Mouse (Mus musculus): ENCODE data around the gene Dcun1d2.
A peak's percentile ranks its signal among the peaks of the same experiment; 100 is the strongest.

The Dcun1d2 gene

GRCm38 (mm10) chr8:13287692-13288623, at the start of gene Dcun1d2, which contains the start of gene Tmco3:
TSS of gene Dcun1d2 (minus strand) at chr8:13288131.
TSS of gene Tmco3 (plus strand) at chr8:13288190.
- peak; percentile 96 for DNase-seq

DNA sequence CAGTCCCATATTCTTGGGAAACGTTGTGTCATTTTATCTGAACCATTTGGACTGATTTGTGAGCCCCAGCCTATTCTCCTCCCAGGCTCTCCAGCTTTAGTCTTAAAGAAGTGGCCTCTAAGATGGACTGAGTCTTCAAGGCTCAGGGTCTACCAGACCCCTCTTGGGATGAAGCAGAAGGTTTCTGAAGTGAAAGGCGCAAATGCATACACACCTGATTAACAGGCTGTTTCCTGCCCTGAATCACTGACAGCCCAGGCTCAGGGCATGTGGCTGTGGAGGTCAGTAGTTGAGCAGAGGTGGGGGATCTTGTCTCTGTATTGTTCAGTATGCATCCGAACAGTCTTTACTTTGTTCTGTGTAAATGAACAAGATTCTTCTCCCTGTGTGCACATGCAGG, 49.7 kb upstream of the Dcun1d2 start:
- DNase-seq: no peak

DNA sequence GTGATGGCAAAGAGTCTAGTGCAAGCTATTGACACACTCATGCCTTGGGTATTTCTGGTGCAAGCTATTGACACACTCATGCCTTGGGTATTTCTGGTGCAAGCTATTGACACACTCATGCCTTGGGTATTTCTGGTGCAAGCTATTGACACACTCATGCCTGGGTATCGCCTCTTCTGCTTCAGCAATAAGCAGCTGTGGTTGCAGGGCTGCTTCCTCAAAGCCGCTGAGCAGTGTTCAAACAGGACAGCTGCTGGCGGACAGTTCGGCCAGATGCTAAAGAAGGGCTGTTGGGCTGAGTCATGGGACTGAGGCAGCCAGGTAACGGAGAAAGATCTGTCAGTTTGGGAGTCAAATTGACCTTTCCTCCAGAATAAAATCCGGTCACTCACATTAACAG, 49.3 kb upstream of the Dcun1d2 start:
- peak; percentile 36 for DNase-seq

GRCm38 (mm10) chr8:13334671-13335070, 46.7 kb upstream of the Dcun1d2 start:
- peak; percentile 35 for DNase-seq

DNA sequence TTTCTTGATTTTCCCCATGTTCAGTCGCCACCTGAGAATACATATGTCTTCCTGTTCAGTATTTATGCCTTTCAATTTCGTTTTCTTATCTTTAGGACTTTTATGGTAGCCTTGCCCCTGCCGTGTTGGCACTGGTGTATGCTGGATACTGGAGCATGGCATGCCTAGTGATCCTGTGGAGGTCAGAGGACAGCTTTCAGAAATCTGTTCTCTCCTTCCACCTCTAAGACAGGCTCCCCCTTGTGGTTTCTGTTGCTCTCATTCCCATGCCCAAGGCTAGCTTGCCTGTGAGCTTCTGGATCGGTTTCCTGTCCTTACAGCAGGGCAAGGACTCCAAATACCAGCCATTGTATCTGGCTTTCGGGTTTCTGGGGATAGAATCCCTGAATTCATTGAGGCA, 38.7 kb upstream of the Dcun1d2 start:
- DNase-seq: no peak

DNA sequence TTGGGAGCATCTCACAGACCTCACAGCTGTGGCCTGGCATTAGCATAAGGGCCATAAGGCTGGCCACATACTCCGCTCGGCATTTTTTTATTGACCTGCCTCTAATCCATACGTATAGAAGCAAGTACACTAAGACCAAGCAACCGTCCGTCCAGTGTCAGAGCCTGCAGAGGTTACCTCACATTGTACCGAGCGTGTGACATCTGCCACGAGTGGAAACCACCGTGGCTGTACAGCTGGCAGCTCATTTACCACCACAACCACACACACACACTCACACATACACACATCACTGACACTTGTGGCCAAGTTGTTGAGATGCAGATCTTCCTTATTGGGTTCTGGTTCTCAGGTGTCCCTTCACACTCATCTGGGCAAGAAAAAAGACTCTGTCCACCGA, 28.7 kb upstream of the Dcun1d2 start:
- DNase-seq: no peak

DNA sequence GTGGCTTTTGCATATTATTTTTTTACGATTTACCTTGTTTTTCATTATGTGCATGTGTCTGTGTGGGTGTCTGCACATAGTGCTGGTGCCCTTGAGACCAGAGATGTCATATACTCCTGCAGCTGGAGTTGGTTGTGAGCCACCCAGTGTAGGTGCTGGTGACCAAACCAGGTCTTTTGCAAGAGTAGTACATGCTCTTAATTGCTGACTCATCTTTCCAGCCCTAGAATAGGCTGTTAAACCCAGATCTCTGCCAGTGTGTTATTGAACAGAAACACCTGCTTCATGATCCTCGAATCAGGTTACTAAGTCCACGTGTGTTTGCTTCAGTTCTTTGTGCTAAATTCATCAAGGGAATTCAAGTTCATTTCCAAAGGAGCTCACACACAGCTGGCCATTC, 27.0 kb upstream of the Dcun1d2 start:
- no peak for DNase-seq

GRCm38 (mm10) chr8:13306916-13307315, 19.0 kb upstream of the Dcun1d2 start:
- no peak for DNase-seq

GRCm38 (mm10) chr8:13306309-13306909, 18.5 kb upstream of the Dcun1d2 start:
- no peak for DNase-seq

DNA sequence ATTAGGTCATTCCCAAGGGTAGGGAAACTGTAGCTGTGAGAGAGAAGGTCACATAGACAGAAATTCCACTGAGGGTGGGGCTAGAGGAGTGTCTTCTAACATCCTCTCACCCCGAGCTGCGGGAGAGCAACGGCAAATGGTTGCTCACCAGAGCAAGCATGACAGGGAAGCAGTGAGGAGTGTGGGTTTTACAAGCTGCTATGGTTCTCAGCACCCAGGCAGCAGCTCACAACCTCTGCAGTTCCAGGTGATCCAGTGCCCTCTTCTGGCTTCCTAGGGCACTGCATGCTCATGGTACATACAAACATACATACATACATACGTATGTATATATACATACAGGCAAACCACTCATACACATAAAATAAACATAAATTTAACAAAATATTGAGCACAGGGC, 18.0 kb upstream of the Dcun1d2 start:
- DNase-seq: no peak

GRCm38 (mm10) chr8:13305459-13305858, 17.5 kb upstream of the Dcun1d2 start:
- no peak for DNase-seq

DNA sequence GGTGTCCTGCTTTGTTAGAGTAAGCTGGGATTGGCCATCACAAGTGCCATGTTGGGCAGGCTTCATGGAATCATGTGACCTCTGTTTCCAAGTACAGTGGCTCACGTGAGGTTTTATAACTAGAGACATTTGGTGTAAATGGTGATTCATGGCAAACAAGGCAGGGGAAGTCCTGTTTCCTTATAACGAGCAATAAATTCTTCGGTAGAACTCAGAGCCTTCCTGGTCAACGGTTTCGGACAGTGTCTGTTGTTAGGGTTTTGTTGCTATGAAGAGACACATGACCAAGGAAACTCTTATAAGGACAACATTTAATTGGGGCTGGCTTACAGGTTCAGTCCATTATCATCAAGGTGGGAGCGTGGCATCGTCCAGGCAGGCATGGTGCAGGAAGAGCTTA, 13.1 kb upstream of the Dcun1d2 start:
- DNase-seq: no peak

GRCm38 (mm10) chr8:13299571-13299970, 11.6 kb upstream of the Dcun1d2 start:
- DNase-seq: no peak

- DNase-seq: no peak
Measured at GRCm38 (mm10) chr8:13293677-13294470, 5.9 kb upstream of the Dcun1d2 start.

GRCm38 (mm10) chr8:13292364-13292763, 4.4 kb upstream of the Dcun1d2 start:
- peak; percentile 81 for DNase-seq

GRCm38 (mm10) chr8:13288646-13289045, 715 bp upstream of the Dcun1d2 start:
- DNase-seq: no peak

- DNase-seq: peak; percentile 95
Measured at GRCm38 (mm10) chr8:13287304-13287691, 633 bp downstream of the Dcun1d2 start.

DNA sequence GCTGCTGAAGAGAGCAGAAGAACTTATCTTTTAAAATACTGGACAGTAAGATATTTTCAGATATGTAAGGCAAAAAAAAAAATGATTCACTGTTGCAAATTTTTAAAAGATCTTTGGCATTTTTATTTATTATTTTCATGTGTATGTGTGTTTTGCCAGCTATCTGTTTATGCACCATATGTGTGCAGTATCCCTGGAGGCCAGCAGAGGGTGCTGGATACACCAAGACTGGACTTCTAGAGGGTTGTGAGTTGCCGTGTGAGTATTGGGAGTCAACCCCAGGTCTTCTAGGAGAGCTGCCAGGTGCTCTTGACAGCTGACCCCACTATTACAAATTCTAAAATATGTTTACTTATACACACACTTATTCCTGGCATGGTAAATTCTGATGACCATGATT, 4.7 kb downstream of the Dcun1d2 start:
- no peak for DNase-seq

GRCm38 (mm10) chr8:13276941-13277447, 10.9 kb downstream of the Dcun1d2 start:
- no peak for DNase-seq

- no peak for DNase-seq
Measured at GRCm38 (mm10) chr8:13272834-13273233, 15.1 kb downstream of the Dcun1d2 start.

GRCm38 (mm10) chr8:13267566-13267965, 20.4 kb downstream of the Dcun1d2 start:
- DNase-seq: no peak

DNA sequence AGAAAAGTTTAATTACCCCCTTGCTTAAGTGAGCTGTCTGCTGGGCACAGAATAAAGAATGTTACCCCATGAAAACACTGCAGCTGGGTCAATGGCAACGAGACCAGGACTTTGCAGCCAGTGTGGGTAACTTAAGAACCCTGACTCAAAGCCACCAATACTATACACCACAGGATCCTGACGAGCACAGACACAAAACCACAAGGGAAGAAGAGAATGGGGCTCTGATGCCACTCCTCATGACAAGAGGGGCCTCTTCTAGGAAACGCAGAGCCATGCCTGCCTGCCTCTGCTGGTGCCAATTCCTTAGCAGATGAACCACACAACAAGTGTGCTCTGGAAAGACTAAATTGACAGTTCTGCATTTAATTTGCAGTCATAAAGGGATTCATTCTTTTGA, 24.6 kb downstream of the Dcun1d2 start:
- DNase-seq: peak; percentile 21

DNA sequence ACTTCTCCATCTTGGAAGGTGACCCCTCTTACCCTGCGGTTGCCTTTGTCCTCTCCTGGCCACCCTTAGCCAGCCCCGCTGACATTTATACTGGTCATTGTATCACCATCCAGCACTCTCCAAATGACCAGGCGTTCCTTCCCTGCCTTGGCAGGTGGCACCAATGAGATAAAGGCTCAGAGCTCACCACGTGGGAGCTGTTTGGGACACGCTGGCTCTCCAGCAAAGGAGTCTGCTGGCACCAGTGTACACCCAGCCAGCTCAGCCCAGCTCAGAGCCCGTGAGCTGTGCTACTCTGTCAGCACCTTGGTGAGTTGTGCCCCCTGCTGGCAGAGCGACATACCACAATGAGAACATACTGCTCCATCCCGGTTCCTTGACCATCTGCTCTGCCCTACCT, 33.9 kb downstream of the Dcun1d2 start, which contains the start of gene Adprhl1:
TSS of gene Adprhl1 (minus strand) at position 144 of the 400 bp plus-strand sequence.
- peak; percentile 77 for DNase-seq

Measured in liver (tissue).